Mouse (Mus musculus) ovary, postnatal 14 days (tissue): ENCODE data around the gene Egr2.

Experiments used
- DNase-seq: peaks from one replicate; pipeline ENCODE4 v3.0.0; 2022; ENCODE audit warnings: low spot score

Egr2 gene

GRCm38 (mm10) chr10:67538585-67539400, 3.5 kb downstream of the Egr2 start:
- no peak for DNase-seq

- no peak for DNase-seq
Measured at GRCm38 (mm10) chr10:67539401-67539730, 4.1 kb downstream of the Egr2 start.

- DNase-seq = no peak
Measured at GRCm38 (mm10) chr10:67540591-67540990, 5.3 kb downstream of the Egr2 start.

- peak; percentile 14 for DNase-seq
Measured at GRCm38 (mm10) chr10:67547850-67548260, 12.6 kb downstream of the Egr2 start.

GRCm38 (mm10) chr10:67548261-67548854, 13.1 kb downstream of the Egr2 start:
- peak; percentile 41 for DNase-seq

- peak; percentile 80 for DNase-seq
Measured at GRCm38 (mm10) chr10:67548877-67549731, 13.8 kb downstream of the Egr2 start, which contains the start of gene Ado. Gene Ado, minus strand, starts transcription at chr10:67548955.

GRCm38 (mm10) chr10:67558053-67558452, 22.8 kb downstream of the Egr2 start:
- DNase-seq = no peak

GRCm38 (mm10) chr10:67559765-67560394, 24.6 kb downstream of the Egr2 start:
- DNase-seq = no peak

- DNase-seq = no peak
Measured at GRCm38 (mm10) chr10:67561185-67561584, 25.9 kb downstream of the Egr2 start.

- DNase-seq = no peak
Measured at GRCm38 (mm10) chr10:67564509-67564908, 29.2 kb downstream of the Egr2 start.

GRCm38 (mm10) chr10:67566104-67566503, 30.8 kb downstream of the Egr2 start:
- DNase-seq = no peak

GRCm38 (mm10) chr10:67569539-67569938, 34.3 kb downstream of the Egr2 start:
- DNase-seq = no peak

- DNase-seq = no peak
Measured at GRCm38 (mm10) chr10:67571443-67571842, 36.2 kb downstream of the Egr2 start.

GRCm38 (mm10) chr10:67573310-67573709, 38.0 kb downstream of the Egr2 start:
- no peak for DNase-seq

- DNase-seq = no peak
Measured at GRCm38 (mm10) chr10:67579830-67580229, 44.6 kb downstream of the Egr2 start.

GRCm38 (mm10) chr10:67581698-67582285, 46.5 kb downstream of the Egr2 start:
- DNase-seq = no peak

GRCm38 (mm10) chr10:67585873-67586610, 50.8 kb downstream of the Egr2 start:
- DNase-seq = no peak
